Mouse (Mus musculus) forelimb bud, embryonic 11.5 days (tissue): ENCODE data around the gene Neurod1.
A peak's percentile ranks its signal among the peaks of the same experiment; 100 is the strongest.

Experiments used
- DNase-seq: peaks from one replicate; pipeline ENCODE4 v3.0.0-alpha.2; 2012; ENCODE audit warnings: low read depth, low spot score

Gene Neurod1

GRCm38 (mm10) chr2:79443401-79443800 lies 13.2 kb downstream of the Neurod1 start:
- DNase-seq: no peak

DNA sequence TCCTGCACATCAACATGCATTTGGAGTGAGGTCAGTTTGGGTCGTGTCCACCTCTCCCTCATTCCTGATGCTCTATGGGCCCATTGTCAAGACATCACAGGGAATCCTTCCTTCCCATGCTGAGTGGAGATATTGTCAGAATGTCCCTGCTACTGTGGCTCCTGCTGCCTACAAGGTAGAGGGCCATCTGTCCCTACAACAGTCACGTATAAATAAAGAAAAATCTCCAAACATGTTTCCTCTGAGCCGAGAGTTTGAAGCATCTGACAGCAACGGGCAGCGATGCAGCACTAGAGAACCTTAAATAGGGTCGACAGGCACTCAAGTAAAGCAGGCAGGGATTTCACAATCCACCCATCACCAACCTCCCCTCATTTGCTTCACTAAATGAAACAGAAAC lies 13.6 kb downstream of the Neurod1 start:
- no peak for DNase-seq

DNA sequence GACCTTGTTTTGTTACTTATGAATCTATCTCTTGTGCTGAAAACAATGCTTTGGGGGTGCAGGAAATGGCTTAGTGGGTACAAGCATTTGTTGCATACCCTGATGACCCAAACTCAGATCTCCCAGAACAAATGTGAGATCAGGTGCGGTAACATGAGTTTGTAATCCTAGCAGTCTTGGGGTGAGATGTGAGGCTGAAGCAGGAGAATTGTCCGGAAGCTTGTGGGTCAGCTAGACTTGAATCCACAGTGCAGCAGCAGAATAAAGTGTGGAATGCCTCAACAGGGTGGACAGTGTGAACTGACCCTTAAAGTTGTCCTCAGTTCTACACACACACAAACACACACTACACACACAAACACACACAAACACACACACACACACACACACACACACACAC lies 14.3 kb downstream of the Neurod1 start:
- DNase-seq: no peak

- no peak for DNase-seq
These were observed 26.5 kb downstream of the Neurod1 start for GRCm38 (mm10) chr2:79430061-79430460.

GRCm38 (mm10) chr2:79429650-79430049 lies 26.9 kb downstream of the Neurod1 start:
- no peak for DNase-seq

DNA sequence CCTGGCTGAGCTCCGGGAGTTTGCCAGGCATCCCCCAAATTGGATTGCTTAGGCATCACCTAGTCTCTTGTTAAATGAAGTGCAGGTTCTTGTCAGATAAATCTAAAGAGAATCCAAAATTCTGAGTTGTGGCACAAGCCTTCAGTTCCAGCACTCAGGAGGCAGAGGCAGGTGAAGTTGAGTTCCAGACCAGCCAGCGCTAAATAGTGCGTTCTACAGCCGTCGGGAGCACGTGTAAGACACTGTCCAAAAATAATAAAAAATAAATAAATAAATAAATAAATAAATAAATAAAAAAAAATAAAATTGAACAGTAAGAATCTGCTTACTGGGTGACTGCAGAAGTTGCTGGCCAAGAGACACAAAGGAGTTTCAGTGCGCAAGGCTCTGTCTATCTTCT lies 27.4 kb downstream of the Neurod1 start:
- DNase-seq: no peak

DNA sequence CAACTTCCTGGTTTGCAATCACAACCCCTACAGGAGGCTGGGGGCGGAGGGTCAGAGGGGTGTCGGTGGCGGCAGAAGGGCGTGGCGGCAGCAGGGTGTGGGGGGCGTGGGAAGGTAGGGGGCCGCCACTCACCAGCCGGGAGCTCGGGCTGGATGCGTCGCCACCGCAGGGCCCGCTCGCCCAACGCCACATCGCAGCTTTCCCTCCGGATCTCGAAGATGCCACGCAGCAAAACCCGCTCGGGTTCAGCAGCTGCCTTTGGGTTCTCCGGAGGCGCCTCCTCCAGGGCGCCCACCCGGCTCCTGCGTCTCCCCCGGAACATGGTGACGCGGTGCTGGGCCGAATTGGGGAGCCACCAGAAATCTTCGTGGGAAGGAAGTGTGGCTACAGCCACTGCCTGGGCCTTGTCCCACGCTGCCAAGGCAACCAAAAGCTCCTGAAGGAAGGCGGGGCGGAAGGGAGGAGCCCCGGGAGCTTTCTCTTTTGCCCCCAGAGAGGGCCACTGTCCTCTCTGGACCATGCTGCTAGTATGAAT lies 27.9 kb downstream of the Neurod1 start:
- DNase-seq: peak; percentile 27

DNA sequence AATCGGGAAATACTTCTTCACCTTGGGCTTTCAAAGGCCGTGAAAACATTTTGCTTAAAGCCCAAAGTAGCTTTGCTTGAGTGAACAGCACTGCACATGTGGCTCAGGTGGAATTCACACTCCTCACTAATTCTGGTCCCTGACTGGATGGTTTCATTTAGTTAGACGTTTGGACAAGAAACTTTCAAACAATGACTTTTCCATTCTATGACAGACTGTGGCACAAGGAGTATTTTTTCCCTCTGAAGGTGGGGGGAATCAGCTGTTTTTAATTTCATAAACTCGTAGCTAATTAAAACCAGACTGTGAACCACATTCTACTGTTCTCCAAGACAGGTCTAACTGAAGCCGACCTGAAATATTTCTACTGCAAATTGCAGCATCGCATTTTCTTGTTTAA lies 28.5 kb downstream of the Neurod1 start:
- peak; percentile 72 for DNase-seq

DNA sequence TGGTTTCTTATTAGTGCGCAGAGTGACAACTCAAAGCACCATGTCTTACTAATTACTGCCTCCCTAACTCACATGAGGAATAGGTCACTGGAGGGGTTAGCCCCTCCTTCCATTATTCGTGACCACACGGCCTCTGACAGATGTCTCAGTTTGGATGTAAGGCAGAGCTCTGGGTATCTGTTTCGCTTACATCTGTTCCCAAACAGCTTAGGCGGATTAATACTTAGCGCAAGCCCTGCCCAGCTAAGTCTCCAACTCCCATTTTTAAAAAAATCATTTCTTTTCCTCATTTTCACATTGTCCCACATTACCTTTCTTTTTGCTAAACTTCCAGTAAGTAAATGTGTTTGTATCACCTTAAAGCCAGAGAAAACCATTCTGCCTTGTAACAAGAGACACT lies 34.9 kb downstream of the Neurod1 start:
- no peak for DNase-seq

- DNase-seq: no peak
These were observed 42.0 kb downstream of the Neurod1 start for GRCm38 (mm10) chr2:79414505-79414904.

DNA sequence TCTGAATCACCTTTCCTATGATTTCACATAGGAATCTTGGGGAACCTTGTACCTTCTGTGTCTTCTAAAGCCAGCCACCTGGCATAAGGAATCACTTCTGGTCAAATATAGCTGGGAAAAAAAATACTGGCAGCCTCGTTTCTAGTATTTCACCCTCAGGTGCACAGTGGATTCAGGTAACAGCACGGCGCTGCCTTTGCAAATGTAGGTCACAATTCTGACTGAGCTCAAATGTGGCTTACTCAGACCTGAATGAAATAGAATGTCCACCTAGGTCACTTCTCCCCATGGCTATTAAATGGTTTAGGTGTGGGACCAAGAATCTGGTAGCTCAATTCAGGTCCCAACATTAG lies 45.7 kb downstream of the Neurod1 start:
- no peak for DNase-seq

DNA sequence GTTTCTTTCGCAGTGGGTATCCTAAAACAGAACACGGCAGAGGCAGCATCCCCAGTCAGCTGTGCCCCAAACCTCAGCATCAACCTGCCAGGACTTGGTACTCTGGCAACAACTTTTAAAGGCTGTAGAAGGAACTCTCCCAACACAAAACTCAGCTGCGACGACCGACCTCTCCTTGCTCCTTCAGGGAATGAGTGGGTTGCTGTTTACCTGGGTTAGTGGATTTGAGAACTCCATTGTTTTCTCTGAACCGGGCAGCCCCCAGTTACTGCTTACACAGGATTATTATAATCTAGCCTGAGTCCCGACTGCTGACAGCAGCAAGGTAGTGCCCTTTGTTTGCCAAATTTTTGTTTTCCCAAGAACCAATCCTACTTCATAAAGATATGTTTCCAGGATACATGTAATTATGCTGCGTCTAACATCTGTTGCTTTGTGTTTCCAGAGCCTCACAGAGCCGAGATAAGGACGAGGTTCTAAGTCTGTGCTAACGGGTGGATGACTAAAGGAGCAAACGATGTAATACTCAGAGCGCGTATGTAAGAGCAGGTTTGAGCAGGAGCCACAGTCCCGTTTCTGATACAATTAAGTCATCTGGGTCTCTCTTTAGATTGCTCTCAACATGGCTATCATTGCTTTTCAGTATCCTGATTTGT lies 46.2 kb downstream of the Neurod1 start:
- DNase-seq: no peak

GRCm38 (mm10) chr2:79405661-79406405 lies 50.7 kb downstream of the Neurod1 start:
- DNase-seq: no peak
